Mouse (Mus musculus): Measurements from ENCODE around the gene Kif26b. TPM values are rescaled to one million over a fixed set of nuclear protein-coding genes. Genes with fewer than 3 reads are reported as not detected.

The Kif26b gene
- polyA plus RNA-seq, 1 experiment = 0.04 TPM

DNA sequence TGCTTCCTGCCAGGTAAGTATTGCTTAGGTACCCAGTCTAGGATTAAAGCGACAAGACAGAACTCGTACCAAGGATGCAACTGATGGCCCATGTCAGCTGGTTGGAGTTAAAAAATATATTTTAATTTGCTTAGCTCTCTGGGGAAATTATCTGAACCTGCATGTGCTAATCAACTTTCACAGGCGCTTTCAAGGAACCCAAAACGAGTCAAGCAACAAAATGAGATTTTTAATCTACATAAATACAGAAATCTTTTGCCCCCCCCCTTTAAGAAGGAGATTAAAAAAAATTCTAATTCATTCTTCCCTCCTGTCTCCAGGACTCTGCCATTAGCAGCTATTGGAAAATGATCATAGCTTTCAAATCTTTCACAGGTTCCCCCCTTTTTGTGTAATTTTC, 106.5 kb downstream of the Kif26b start:
- Histone ChIP-seq H3K36me3 (ENCODE audit: control insufficient read depth, insufficient read depth, low read length) (no peaks in the 10 kb centered on the region), H3K4me1 (ENCODE audit: control insufficient read depth, insufficient read depth, insufficient read length) (no peaks in the 10 kb centered on the region), H3K4me3 (ENCODE audit: extremely low read depth, insufficient read depth, insufficient read length) (no peak overlapping the region), H3K27ac (ENCODE audit: insufficient read depth, low read length) (no peak overlapping the region), H3K27me3 (ENCODE audit: control insufficient read depth, insufficient read depth, low read length) (no peaks in the 10 kb centered on the region)
- no peak for TF ChIP-seq CTCF (IDR thresholded peaks at IDR 0.05; ENCODE audit: extremely low read depth, insufficient read depth, insufficient read length, insufficient replicate concordance)
- TF ChIP-seq POLR2A (IDR thresholded peaks at IDR 0.05; ENCODE audit: low read depth, low read length) = no peak
- 83% methylated on average over 4 of the region's 4 CpGs for WGBS
- DNase-seq (ENCODE audit: low read depth in 1 of 2, low spot score in 2 of 2) = no peak

DNA sequence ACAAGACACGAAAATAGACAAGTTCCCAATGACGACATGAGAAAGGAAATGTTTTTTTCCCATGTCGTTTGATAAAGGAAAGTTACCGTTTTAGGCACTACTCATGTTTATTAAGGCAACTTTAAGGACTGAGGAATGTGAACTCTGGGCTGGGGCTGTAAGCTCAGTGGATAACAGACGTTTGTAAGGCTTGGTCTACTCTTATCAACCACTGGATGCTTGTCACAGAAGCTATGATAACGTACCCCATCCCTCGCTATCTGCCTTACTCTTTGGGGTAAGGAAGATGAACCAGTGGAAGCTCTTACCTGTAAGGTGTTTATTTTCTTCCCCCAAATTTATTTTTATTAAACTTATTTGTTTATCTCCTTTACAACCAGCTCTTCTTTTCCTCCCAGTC, 108.4 kb downstream of the Kif26b start:
- no peak for DNase-seq (ENCODE audit: low read depth in 1 of 2, low spot score in 2 of 2)
- H3K36me3 ChIP-seq (ENCODE audit: control insufficient read depth, insufficient read depth, low read length) = no peaks in the 10 kb centered on the region
- TF ChIP-seq CTCF (IDR thresholded peaks at IDR 0.05; ENCODE audit: extremely low read depth, insufficient read depth, insufficient read length, insufficient replicate concordance) (no peak), POLR2A (IDR thresholded peaks at IDR 0.05; ENCODE audit: low read depth, low read length) (no peak)
- no peaks in the 10 kb centered on the region for H3K4me1 ChIP-seq (ENCODE audit: control insufficient read depth, insufficient read depth, insufficient read length)
- no peak overlapping the region for H3K4me3 ChIP-seq (ENCODE audit: extremely low read depth, insufficient read depth, insufficient read length)
- no peak overlapping the region for H3K27ac ChIP-seq (ENCODE audit: insufficient read depth, low read length)
- no peaks in the 10 kb centered on the region for H3K27me3 ChIP-seq (ENCODE audit: control insufficient read depth, insufficient read depth, low read length)
- WGBS = 79% methylated on average over 7 of the region's 7 CpGs

DNA sequence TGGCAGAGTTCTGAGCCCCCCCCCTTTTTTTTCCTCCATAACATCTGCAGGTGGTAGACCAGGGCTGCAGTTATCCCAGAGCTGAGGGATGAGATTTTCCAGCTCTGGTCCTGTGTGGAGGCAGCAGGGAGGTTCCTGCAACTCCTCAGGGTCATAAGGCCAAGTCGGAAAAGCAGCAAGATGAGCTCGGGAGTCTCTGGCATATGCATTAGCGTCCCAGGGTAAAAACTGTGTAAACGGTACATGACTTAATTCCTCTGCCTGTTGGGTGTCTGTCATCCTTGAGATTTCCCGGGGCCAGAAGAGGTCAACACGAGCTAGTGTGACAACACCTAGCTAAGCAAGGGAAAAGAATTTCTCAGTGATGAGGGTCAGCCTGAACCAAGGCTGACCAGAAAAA, 111.0 kb downstream of the Kif26b start:
- 90% methylated on average over 6 of the region's 6 CpGs for WGBS
- H3K4me1 ChIP-seq (ENCODE audit: control insufficient read depth, insufficient read depth, insufficient read length) = no peaks in the 10 kb centered on the region
- no peak for TF ChIP-seq CTCF (IDR thresholded peaks at IDR 0.05; ENCODE audit: extremely low read depth, insufficient read depth, insufficient read length, insufficient replicate concordance)
- TF ChIP-seq POLR2A (IDR thresholded peaks at IDR 0.05; ENCODE audit: low read depth, low read length) = no peak

DNA sequence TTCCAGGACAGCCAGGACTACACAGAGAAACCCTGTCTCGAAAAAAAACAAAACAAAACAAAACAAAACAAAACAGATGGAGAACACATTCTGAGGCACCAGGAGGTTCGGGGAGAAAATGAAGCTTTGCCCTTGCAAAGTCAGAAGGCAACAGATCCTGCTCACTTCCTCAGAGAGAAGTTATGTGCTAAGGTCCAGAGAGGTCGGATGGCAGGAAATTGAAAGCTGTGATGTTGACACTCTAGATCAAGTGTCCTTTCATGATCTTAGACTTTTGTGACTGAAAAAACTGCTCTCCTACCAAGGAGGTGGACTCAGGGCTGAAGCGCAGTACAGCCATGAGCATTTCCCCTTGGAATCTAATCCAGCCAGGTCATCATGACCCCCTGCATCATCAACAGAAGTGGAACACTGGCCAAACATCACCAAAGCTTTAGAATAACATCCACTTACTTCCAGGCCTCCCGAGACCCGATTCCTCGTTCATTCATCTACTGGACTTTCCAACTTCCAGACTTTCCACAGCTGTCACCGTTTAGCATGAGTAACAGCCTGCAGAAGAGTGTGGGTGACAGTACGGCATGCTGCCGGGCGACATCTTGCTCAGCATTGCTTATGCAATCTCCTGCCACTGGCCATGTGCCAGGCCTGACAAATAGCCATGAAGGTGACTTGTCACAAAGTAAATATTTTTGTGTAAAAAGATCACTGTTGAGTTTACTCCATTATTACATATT, 112.0 kb downstream of the Kif26b start:
- no peak for DNase-seq (ENCODE audit: low read depth in 1 of 2, low spot score in 2 of 2)
- no peak for TF ChIP-seq POLR2A (IDR thresholded peaks at IDR 0.05; ENCODE audit: low read depth, low read length)
- no peak for TF ChIP-seq CTCF (IDR thresholded peaks at IDR 0.05; ENCODE audit: extremely low read depth, insufficient read depth, insufficient read length, insufficient replicate concordance)
- Histone ChIP-seq H3K4me1 (ENCODE audit: control insufficient read depth, insufficient read depth, insufficient read length) (no peaks in the 10 kb centered on the region), H3K4me3 (ENCODE audit: extremely low read depth, insufficient read depth, insufficient read length) (no peak overlapping the region), H3K27me3 (ENCODE audit: control insufficient read depth, insufficient read depth, low read length) (no peaks in the 10 kb centered on the region), H3K36me3 (ENCODE audit: control insufficient read depth, insufficient read depth, low read length) (no peaks in the 10 kb centered on the region), H3K27ac (ENCODE audit: insufficient read depth, low read length) (no peak overlapping the region)
- WGBS = 83% methylated on average over 11 of the region's 11 CpGs

More for the DNA sequence above, 111.0 kb downstream of the Kif26b start:
- no peaks in the 10 kb centered on the region for H3K27me3 ChIP-seq (ENCODE audit: control insufficient read depth, insufficient read depth, low read length)
- H3K36me3 ChIP-seq (ENCODE audit: control insufficient read depth, insufficient read depth, low read length) = no peaks in the 10 kb centered on the region
- no peak overlapping the region for H3K4me3 ChIP-seq (ENCODE audit: extremely low read depth, insufficient read depth, insufficient read length)
- DNase-seq (ENCODE audit: low read depth in 1 of 2, low spot score in 2 of 2) = no peak
- H3K27ac ChIP-seq (ENCODE audit: insufficient read depth, low read length) = no peak overlapping the region

DNA sequence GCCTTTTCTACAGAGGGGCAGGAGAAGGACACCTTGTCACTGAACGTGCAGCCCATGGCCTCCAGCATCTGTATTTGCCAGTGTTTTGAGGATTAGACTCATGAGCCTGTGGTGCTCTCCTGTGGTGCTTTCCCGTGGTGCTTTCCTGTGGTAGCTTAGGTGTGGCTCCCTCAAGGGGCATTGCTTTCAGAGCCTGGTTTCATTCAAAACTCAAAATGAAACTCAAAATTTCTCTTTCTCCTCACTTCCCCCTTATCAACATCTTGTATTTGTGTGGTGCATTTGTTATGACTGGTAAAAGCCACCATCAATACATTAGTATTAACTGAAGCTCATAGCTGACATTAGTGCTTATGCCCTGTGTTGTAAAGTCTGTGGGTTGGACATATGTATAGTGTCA, 112.9 kb downstream of the Kif26b start:
- Histone ChIP-seq H3K4me3 (ENCODE audit: extremely low read depth, insufficient read depth, insufficient read length) (no peak overlapping the region), H3K27ac (ENCODE audit: insufficient read depth, low read length) (no peak overlapping the region), H3K36me3 (ENCODE audit: control insufficient read depth, insufficient read depth, low read length) (no peaks in the 10 kb centered on the region), H3K4me1 (ENCODE audit: control insufficient read depth, insufficient read depth, insufficient read length) (no peaks in the 10 kb centered on the region), H3K27me3 (ENCODE audit: control insufficient read depth, insufficient read depth, low read length) (no peaks in the 10 kb centered on the region)
- no peak for DNase-seq (ENCODE audit: low read depth in 1 of 2, low spot score in 2 of 2)
- WGBS = 62% methylated on average over 2 of the region's 2 CpGs
- TF ChIP-seq CTCF (IDR thresholded peaks at IDR 0.05; ENCODE audit: extremely low read depth, insufficient read depth, insufficient read length, insufficient replicate concordance) (no peak), POLR2A (IDR thresholded peaks at IDR 0.05; ENCODE audit: low read depth, low read length) (no peak)

DNA sequence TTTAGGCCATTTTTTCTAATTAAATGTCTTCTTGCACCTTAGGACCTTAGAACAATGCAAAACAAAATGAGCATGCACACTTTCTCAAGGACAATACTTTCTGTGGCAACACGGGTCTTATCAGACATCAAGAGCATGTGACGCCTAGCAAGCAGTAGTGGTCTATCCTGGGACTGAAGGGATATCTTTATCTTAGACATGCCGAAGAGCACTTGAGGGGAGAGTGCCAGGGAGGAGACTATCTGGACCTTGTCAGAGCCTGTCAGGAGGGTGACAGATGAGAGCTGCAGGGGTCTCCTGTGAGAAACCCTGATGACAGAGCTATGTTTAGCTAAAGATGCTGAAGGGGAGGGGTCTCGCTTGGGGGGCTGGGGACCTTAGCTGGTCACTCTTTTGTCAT, 116.0 kb downstream of the Kif26b start:
- DNase-seq (ENCODE audit: low read depth in 1 of 2, low spot score in 2 of 2) = no peak
- no peak overlapping the region for H3K4me3 ChIP-seq (ENCODE audit: extremely low read depth, insufficient read depth, insufficient read length)
- TF ChIP-seq POLR2A (IDR thresholded peaks at IDR 0.05; ENCODE audit: low read depth, low read length) (no peak), CTCF (IDR thresholded peaks at IDR 0.05; ENCODE audit: extremely low read depth, insufficient read depth, insufficient read length, insufficient replicate concordance) (no peak)
- WGBS = 67% methylated on average over 4 of the region's 4 CpGs
- no peaks in the 10 kb centered on the region for H3K27me3 ChIP-seq (ENCODE audit: control insufficient read depth, insufficient read depth, low read length)
- no peaks in the 10 kb centered on the region for H3K36me3 ChIP-seq (ENCODE audit: control insufficient read depth, insufficient read depth, low read length)
- no peak overlapping the region for H3K27ac ChIP-seq (ENCODE audit: insufficient read depth, low read length)
- H3K4me1 ChIP-seq (ENCODE audit: control insufficient read depth, insufficient read depth, insufficient read length) = no peaks in the 10 kb centered on the region

DNA sequence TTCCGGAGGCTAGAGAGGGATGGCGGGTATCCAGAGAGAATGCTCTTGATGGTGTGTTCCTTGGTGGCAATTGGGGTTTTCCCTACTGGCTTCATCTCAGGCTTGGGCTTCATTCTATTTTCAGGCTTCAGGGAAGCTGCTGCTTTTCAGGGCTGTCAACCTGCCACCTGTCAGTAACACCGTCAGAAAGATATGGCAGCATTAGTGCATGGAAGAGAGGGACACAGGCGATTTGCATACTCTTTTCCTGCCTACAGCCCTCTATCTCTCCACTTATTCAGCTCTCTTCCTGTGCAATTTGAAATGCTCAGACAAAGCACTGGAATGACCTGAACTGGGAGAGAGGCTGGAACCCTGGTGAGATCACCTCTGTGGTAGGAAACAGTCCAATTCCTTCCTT, 117.7 kb downstream of the Kif26b start:
- no peaks in the 10 kb centered on the region for H3K36me3 ChIP-seq (ENCODE audit: control insufficient read depth, insufficient read depth, low read length)
- H3K27ac ChIP-seq (ENCODE audit: insufficient read depth, low read length) = no peak overlapping the region
- H3K4me1 ChIP-seq (ENCODE audit: control insufficient read depth, insufficient read depth, insufficient read length) = no peaks in the 10 kb centered on the region
- TF ChIP-seq CTCF (IDR thresholded peaks at IDR 0.05; ENCODE audit: extremely low read depth, insufficient read depth, insufficient read length, insufficient replicate concordance) (no peak), POLR2A (IDR thresholded peaks at IDR 0.05; ENCODE audit: low read depth, low read length) (no peak)
- WGBS = 80% methylated on average over 4 of the region's 4 CpGs
- no peaks in the 10 kb centered on the region for H3K27me3 ChIP-seq (ENCODE audit: control insufficient read depth, insufficient read depth, low read length)
- no peak for DNase-seq (ENCODE audit: low read depth in 1 of 2, low spot score in 2 of 2)
- no peak overlapping the region for H3K4me3 ChIP-seq (ENCODE audit: extremely low read depth, insufficient read depth, insufficient read length)
